Mouse (Mus musculus) liver, postnatal 0 days (tissue): ENCODE measurements at regions not wholly inside any gene's neighbourhood (a gene's known extent, or its start where the extent isn't known, plus 50 kb on each side); places are given as distances from the start of the nearest gene placed in this dataset.

Experiments used
- CTCF ChIP-seq: sonication (generic); IDR thresholded peaks from 2 replicates; pipeline ENCODE4 v1.5.1; 2016; ENCODE audit warnings: antibody characterized with exemption, low read depth
- EP300 ChIP-seq: IDR thresholded peaks from 2 replicates; pipeline ENCODE4 v1.6.1; 2016; ENCODE audit warnings: antibody characterized with exemption, low read depth, mild to moderate bottlenecking

DNA sequence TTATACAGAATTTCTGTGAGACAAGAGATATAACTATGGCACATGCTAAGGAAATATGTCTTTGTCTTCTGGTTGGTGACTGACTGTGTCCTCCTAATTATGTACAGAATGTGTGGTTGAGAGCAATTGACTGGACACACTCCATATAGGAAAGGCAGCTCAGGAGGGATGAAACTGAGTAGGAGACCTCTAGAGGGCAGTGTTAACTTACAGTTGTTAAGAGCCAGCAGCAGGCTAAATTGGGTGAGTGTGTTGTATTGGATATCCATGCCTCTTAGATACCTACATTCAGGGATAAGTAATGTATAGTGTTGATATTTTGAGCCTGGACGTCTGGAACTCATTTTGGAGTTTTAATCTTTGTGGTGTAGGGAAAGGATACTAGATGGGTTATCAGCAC lies 172.5 kb downstream of the Cd109 start:
- peak; percentile 66 for TF ChIP-seq CTCF
- TF ChIP-seq EP300: no peak
